Mouse (Mus musculus) limb, embryonic 14.5 days (tissue): Measurements from ENCODE around the gene Med15. TPM values are rescaled to one million over a fixed set of nuclear protein-coding genes. Genes with fewer than 3 reads are reported as not detected.

ENCODE experiments used
- ATAC-seq: fragments of 200-750 bp; cut with Nextera tagmentation; 2 replicates; pipeline ENCODE4 v1.8.0; 2017; ENCODE audit warnings: low read depth, moderate number of reproducible peaks, moderate TSS enrichment; ENCODE audit not compliant: low FRiP score
- DNase-seq: peaks from one replicate; pipeline ENCODE4 v3.0.0-alpha.2; 2015; ENCODE audit warnings: low spot score
- H3K27ac ChIP-seq: fragments of 300-500 bp; sonication (generic); replicated peaks from 2 replicates; pipeline ENCODE4 v1.5.1; 2014; ENCODE audit warnings: low read depth, mild to moderate bottlenecking, low read length, moderate library complexity, mixed read lengths
- H3K27me3 ChIP-seq: fragments of 300-500 bp; sonication (generic); 2 replicates; pipeline ENCODE4 v1.6.1; 2014; ENCODE audit warnings: low read length, mixed read lengths; ENCODE audit not compliant: control insufficient read depth, insufficient read depth
- H3K36me3 ChIP-seq: fragments of 300-500 bp; sonication (generic); 2 replicates; pipeline ENCODE4 v1.6.1; 2014; ENCODE audit warnings: mild to moderate bottlenecking, low read length, moderate library complexity, mixed read lengths; ENCODE audit not compliant: control insufficient read depth, insufficient read depth
- H3K4me1 ChIP-seq: fragments of 300-500 bp; sonication (generic); 2 replicates; pipeline ENCODE4 v1.6.1; 2014; ENCODE audit warnings: antibody characterized with exemption, low read length, mixed read lengths; ENCODE audit not compliant: control insufficient read depth, insufficient read depth
- H3K4me2 ChIP-seq: fragments of 300-500 bp; sonication (generic); replicated peaks from 2 replicates; pipeline ENCODE4 v1.6.1; 2014; ENCODE audit warnings: low read depth, mild to moderate bottlenecking, low read length, moderate library complexity; ENCODE audit not compliant: severe bottlenecking
- H3K4me3 ChIP-seq: fragments of 300-500 bp; sonication (generic); replicated peaks from 2 replicates; pipeline ENCODE4 v1.5.1; 2014; ENCODE audit warnings: low read length
- H3K9ac ChIP-seq: fragments of 300-500 bp; sonication (generic); 2 replicates; pipeline ENCODE4 v1.6.1; 2014; ENCODE audit warnings: mild to moderate bottlenecking, low read depth, low read length, moderate library complexity; ENCODE audit not compliant: severe bottlenecking
- H3K9me3 ChIP-seq: fragments of 300-500 bp; sonication (generic); 2 replicates; pipeline ENCODE4 v1.6.1; 2016; ENCODE audit warnings: low read length; ENCODE audit not compliant: control insufficient read depth
- POLR2A ChIP-seq: fragments of 200-500 bp; IDR thresholded peaks from 2 replicates; pipeline ENCODE4 v1.8.0; 2012; ENCODE audit warnings: inconsistent platforms, mild to moderate bottlenecking, moderate library complexity, borderline replicate concordance; ENCODE audit not compliant: insufficient read depth, insufficient read length; ENCODE audit errors: extremely low read depth
- WGBS: fragments of 180-500 bp; shearing (Covaris S2); extraction: QIAGEN DNeasy Blood & Tissue Kit; methylation state at CpG from one replicate; pipeline ENCODE4 v1.1.7; 2014; 5-methylcytosine and 5-hydroxymethylcytosine counted together
- polyA plus RNA-seq, 2 experiments: library from polyadenylated mRNA; depleted of rRNA in 1 of 2; stranded (reverse) in 1 of 2; unstranded in 1 of 2; fragments of >200 nt; fragmentation: Nextera tagmentation in 1 of 2; extraction: Ambion mirVana in 1 of 2; gene quantifications; 2 replicates each; pipeline versions ENCODE4 v1.2.1 to v1.2.3; 2012 to 2014

The Med15 gene
- 84.6 and 121 TPM in 2 replicates for polyA plus RNA-seq (2012; rRNA removed)
- polyA plus RNA-seq (2014; fragmentation: Nextera tagmentation; extraction: Ambion mirVana), result 41.6 and 44.0 TPM in 2 replicates

- no peak within 1 kb of the TSS for H3K4me3 ChIP-seq
- no peaks in the 10 kb centered on the region for H3K4me1 ChIP-seq
- WGBS, result 11% methylated on average over 3 of the region's 3 CpGs
- DNase-seq (peak; percentile 44), ATAC-seq (no peak)
- TF ChIP-seq POLR2A, result no peak
- no peaks in the 10 kb centered on the region for H3K9me3 ChIP-seq
- H3K4me2 ChIP-seq, result no peak within 1 kb of the TSS
- H3K27me3 ChIP-seq, result no peaks in the 10 kb centered on the region
- no peak within 1 kb of the TSS for H3K9ac ChIP-seq
- H3K36me3 ChIP-seq, result no peaks in the 10 kb centered on the region
- no peak within 1 kb of the TSS for H3K27ac ChIP-seq
These were observed at the start of gene Med15 for GRCm38 (mm10) chr16:17732841-17733340. Med15 (minus strand) TSS chr16:17732891.

- no peak overlapping the region for H3K27ac ChIP-seq
- ATAC-seq, result no peak
- WGBS, result 75% methylated on average over 1 of the region's 1 CpGs
These were observed 47.0 kb upstream of the Med15 start for GRCm38 (mm10) chr16:17779692-17780091.

GRCm38 (mm10) chr16:17778223-17778622, 45.5 kb upstream of the Med15 start:
- Histone ChIP-seq H3K4me3 (no peak overlapping the region), H3K4me2 (no peak overlapping the region), H3K36me3 (peaks cover 84% of the 10 kb centered on the region), H3K9me3 (no peaks in the 10 kb centered on the region), H3K9ac (no peak overlapping the region), H3K4me1 (no peaks in the 10 kb centered on the region), H3K27me3 (no peaks in the 10 kb centered on the region), H3K27ac (no peak overlapping the region)
- ATAC-seq (peak; percentile 50; the same call in 1 of the 2 replicates), DNase-seq (no peak)
- 70% methylated on average over 4 of the region's 4 CpGs for WGBS
- no peak for TF ChIP-seq POLR2A

More at GRCm38 (mm10) chr16:17779692-17780091, 47.0 kb upstream of the Med15 start:
- no peak overlapping the region for H3K4me3 ChIP-seq
- H3K4me1 ChIP-seq, result no peaks in the 10 kb centered on the region
- no peaks in the 10 kb centered on the region for H3K9me3 ChIP-seq
- no peaks in the 10 kb centered on the region for H3K27me3 ChIP-seq
- peaks cover 89% of the 10 kb centered on the region for H3K36me3 ChIP-seq
- H3K9ac ChIP-seq, result no peak overlapping the region
- TF ChIP-seq POLR2A, result no peak
- DNase-seq, result no peak
- no peak overlapping the region for H3K4me2 ChIP-seq

GRCm38 (mm10) chr16:17776828-17777227, 44.1 kb upstream of the Med15 start:
- Histone ChIP-seq H3K9ac (no peak overlapping the region), H3K4me3 (no peak overlapping the region), H3K27ac (no peak overlapping the region), H3K27me3 (no peaks in the 10 kb centered on the region), H3K9me3 (no peaks in the 10 kb centered on the region), H3K36me3 (peaks cover 79% of the 10 kb centered on the region), H3K4me1 (no peaks in the 10 kb centered on the region), H3K4me2 (no peak overlapping the region)
- WGBS, result 68% methylated on average over 11 of the region's 11 CpGs
- no peak for ATAC-seq
- no peak for TF ChIP-seq POLR2A
- DNase-seq, result no peak

- DNase-seq, result no peak
- WGBS, result 69% methylated on average over 4 of the region's 4 CpGs
- ATAC-seq, result no peak
- Histone ChIP-seq H3K9ac (no peak overlapping the region), H3K36me3 (peaks cover 77% of the 10 kb centered on the region), H3K4me3 (no peak overlapping the region), H3K4me2 (no peak overlapping the region), H3K4me1 (no peaks in the 10 kb centered on the region), H3K27ac (no peak overlapping the region), H3K27me3 (no peaks in the 10 kb centered on the region), H3K9me3 (no peaks in the 10 kb centered on the region)
- no peak for TF ChIP-seq POLR2A
These were observed 38.6 kb upstream of the Med15 start for GRCm38 (mm10) chr16:17771117-17771865.
